Mouse (Mus musculus): ENCODE results near the gene Ptpdc1. TPM values are rescaled to one million over a fixed set of nuclear protein-coding genes. Genes with fewer than 3 reads are reported as not detected.

Gene Ptpdc1
- polyA plus RNA-seq, 1 experiment from 2014 or later = 25.2 TPM

DNA sequence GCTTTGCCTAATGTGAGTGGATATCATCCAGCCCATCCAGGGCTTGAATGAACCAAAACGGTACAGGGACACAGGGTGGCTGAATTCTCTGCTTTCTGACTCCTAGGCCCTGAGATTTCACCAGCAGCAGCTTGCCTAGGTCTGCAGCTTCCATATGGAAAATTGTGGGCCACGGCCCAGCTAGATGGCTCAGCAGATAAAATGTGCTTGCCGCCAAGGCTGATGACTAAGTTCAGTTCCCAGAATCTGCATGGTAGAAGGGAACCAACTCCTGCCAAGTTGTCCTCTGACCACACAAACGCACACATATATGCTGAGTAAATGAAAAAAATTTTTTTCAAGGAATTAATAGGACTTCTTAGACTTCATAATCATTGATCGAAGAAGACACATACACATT lies 77.2 kb downstream of the Ptpdc1 start:
- Histone ChIP-seq H3K4me1 (ENCODE audit: control insufficient read depth, insufficient read depth, low read length) (peaks cover 16% of the 10 kb centered on the region; the same call in 1 of the 2 replicates), H3K27ac (ENCODE audit: low read depth, low read length) (no peak overlapping the region), H3K36me3 (ENCODE audit: control insufficient read depth, insufficient read depth, low read length) (no peaks in the 10 kb centered on the region), H3K9ac (replicated peaks; ENCODE audit: low read depth, low read length) (no peak overlapping the region), H3K27me3 (ENCODE audit: control insufficient read depth, insufficient read depth, low read length) (no peaks in the 10 kb centered on the region), H3K4me2 (ENCODE audit: low read depth, low read length) (no peak overlapping the region), H3K9me3 (ENCODE audit: control insufficient read depth, low read length) (no peaks in the 10 kb centered on the region), H3K4me3 (ENCODE audit: low read depth, low read length) (no peak overlapping the region)
- no peak for ATAC-seq (ENCODE audit: low read depth)
- 92% methylated on average over 5 of the region's 5 CpGs for WGBS

DNA sequence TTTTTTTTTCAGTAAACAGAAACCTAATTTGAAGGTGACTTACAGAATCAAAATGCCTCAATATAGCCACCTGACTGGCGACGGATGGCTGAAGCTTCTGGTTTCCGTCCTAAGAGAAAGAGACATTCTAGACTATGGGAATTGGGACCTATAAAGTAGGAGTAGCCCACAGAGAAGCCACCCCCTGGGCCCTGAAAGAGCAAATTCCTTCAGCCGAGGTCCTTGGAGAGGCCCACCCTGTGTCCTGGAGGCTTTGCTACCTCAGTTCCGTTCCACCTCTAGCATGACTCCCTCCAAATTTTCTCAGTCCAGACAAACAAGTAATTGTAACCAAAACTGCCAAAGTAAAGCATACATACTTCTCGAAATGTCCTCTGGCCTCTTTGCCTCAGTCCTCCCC lies 77.8 kb downstream of the Ptpdc1 start:
- Histone ChIP-seq H3K4me3 (ENCODE audit: low read depth, low read length) (no peak overlapping the region), H3K9ac (replicated peaks; ENCODE audit: low read depth, low read length) (no peak overlapping the region), H3K36me3 (ENCODE audit: control insufficient read depth, insufficient read depth, low read length) (no peaks in the 10 kb centered on the region), H3K4me2 (ENCODE audit: low read depth, low read length) (no peak overlapping the region), H3K9me3 (ENCODE audit: control insufficient read depth, low read length) (no peaks in the 10 kb centered on the region), H3K4me1 (ENCODE audit: control insufficient read depth, insufficient read depth, low read length) (peaks cover 15% of the 10 kb centered on the region; the same call in 1 of the 2 replicates), H3K27me3 (ENCODE audit: control insufficient read depth, insufficient read depth, low read length) (no peaks in the 10 kb centered on the region), H3K27ac (ENCODE audit: low read depth, low read length) (no peak overlapping the region)
- ATAC-seq (ENCODE audit: low read depth) = no peak
- WGBS = 90% methylated on average over 6 of the region's 6 CpGs

DNA sequence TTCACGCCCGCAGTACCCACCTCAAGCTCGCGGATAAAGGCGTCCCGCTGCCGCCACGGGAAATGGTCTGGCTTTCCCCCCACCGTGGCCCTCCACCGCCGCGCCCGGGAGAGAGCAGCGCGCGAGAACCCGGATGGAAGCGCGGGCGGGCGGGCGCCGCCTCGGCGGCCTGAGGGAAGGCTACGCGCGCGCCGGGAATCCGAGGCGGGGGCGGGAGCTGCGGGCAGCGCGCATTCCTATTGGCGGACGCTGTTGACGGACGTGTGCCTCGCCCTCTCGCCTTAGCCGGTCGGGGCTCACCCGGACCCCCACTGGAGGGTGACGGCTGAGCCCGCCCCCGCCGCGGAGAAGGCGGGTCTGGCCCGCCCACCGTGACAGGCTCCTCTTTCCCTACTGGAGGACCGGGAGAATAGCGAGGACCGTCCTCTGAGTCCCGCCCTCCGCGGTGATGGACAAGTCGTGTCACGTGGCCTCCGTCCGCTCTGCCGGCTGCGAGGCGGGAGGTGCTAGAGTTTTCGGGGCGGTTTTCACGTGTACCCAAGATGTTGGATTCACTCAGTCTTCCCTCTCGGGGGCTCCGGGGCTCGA lies 79.0 kb downstream of the Ptpdc1 start:
- H3K27me3 ChIP-seq (ENCODE audit: control insufficient read depth, insufficient read depth, low read length) = no peaks in the 10 kb centered on the region
- WGBS = under 1% methylated on average over 60 of the region's 72 CpGs
- H3K9me3 ChIP-seq (ENCODE audit: control insufficient read depth, low read length) = no peaks in the 10 kb centered on the region
- peak overlapping the region; percentile 99 for H3K9ac ChIP-seq (replicated peaks; ENCODE audit: low read depth, low read length)
- peak overlapping the region; percentile 99 for H3K27ac ChIP-seq (ENCODE audit: low read depth, low read length)
- H3K4me1 ChIP-seq (ENCODE audit: control insufficient read depth, insufficient read depth, low read length) = peaks cover 18% of the 10 kb centered on the region; the same call in 1 of the 2 replicates
- ATAC-seq (ENCODE audit: low read depth) = peak; percentile 98
- peak overlapping the region; percentile 97 for H3K4me3 ChIP-seq (ENCODE audit: low read depth, low read length)
- no peaks in the 10 kb centered on the region for H3K36me3 ChIP-seq (ENCODE audit: control insufficient read depth, insufficient read depth, low read length)
- peak overlapping the region; percentile 47 for H3K4me2 ChIP-seq (ENCODE audit: low read depth, low read length)

DNA sequence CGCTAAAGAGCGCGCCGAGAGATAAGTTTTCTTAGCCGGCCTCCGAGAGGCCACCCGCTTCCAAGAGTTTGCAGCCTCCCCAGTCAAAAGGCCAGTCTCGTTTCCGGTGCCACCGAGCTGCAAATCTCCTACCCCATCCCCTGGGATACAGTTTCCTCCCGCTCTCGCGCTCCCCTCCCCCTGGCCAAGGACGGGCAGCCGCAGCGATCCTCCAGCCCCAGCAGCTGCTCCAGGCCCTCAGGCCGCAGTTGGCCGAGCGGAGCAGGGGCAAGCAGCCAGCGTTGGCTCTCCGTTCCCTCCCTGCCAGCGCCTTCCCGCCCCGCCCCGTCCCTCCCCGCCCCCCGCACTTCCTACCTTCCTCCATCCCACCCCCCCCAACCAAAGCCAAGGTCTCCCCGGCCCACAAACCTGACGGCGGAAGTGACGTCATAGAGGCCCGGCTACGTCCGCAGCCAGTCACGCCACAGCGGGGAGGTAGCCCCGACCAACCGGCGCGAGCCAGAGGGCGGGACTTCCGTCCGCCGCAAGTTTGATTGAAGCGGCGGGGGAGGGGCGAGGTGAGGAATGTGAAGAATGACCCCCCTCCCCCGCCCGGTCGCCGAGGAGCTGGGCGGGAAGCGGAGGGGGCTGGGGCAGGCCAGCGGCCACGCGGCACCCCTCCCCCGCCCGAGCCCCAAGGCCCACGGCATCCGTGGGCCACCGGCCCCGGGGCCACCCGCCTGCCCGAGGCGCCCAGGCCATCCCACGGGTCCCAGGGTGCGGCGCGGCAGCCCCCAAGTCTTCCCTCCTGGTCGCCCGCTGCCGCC lies 79.8 kb downstream of the Ptpdc1 start:
- H3K27ac ChIP-seq (ENCODE audit: low read depth, low read length) = peak overlapping the region; percentile 99
- H3K4me1 ChIP-seq (ENCODE audit: control insufficient read depth, insufficient read depth, low read length) = peaks cover 20% of the 10 kb centered on the region; the same call in 1 of the 2 replicates
- peak overlapping the region; percentile 97 for H3K4me3 ChIP-seq (ENCODE audit: low read depth, low read length)
- no peaks in the 10 kb centered on the region for H3K36me3 ChIP-seq (ENCODE audit: control insufficient read depth, insufficient read depth, low read length)
- WGBS = 0% methylated on average over 55 of the region's 72 CpGs
- peak overlapping the region; percentile 53 for H3K4me2 ChIP-seq (ENCODE audit: low read depth, low read length)
- ATAC-seq (ENCODE audit: low read depth) = peak; percentile 84
- no peaks in the 10 kb centered on the region for H3K9me3 ChIP-seq (ENCODE audit: control insufficient read depth, low read length)
- no peaks in the 10 kb centered on the region for H3K27me3 ChIP-seq (ENCODE audit: control insufficient read depth, insufficient read depth, low read length)
- H3K9ac ChIP-seq (replicated peaks; ENCODE audit: low read depth, low read length) = peak overlapping the region; percentile 99

DNA sequence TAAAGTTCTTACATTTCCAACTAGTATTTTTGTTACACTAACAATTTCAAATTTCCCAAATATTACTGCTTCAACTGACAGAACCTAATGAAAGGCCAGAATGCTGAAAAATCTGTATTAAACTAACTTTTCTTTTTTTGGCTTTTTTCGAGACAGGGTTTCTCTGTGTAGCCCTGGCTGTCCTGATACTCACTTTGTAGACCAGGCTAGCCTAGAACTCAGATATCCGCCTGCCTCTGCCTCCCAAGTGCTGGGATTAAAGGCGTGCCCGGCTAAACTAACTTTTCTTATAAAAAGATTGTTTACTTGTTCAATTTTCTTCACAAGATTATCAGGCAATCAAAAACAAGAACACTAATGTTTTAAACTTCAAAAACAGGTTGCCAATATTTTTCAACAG lies 80.6 kb downstream of the Ptpdc1 start:
- Histone ChIP-seq H3K27ac (ENCODE audit: low read depth, low read length) (0 out of 2 replicates have a peak overlapping the region, but pooled peaks have one; percentile 99), H3K9ac (replicated peaks; ENCODE audit: low read depth, low read length) (no peak overlapping the region; the same call in 1 of the 2 replicates), H3K4me3 (ENCODE audit: low read depth, low read length) (peak overlapping the region; percentile 97), H3K4me2 (ENCODE audit: low read depth, low read length) (peak overlapping the region; percentile 53), H3K4me1 (ENCODE audit: control insufficient read depth, insufficient read depth, low read length) (peaks cover 26% of the 10 kb centered on the region; the same call in 1 of the 2 replicates), H3K9me3 (ENCODE audit: control insufficient read depth, low read length) (no peaks in the 10 kb centered on the region), H3K36me3 (ENCODE audit: control insufficient read depth, insufficient read depth, low read length) (no peaks in the 10 kb centered on the region), H3K27me3 (ENCODE audit: control insufficient read depth, insufficient read depth, low read length) (no peaks in the 10 kb centered on the region)
- 58% methylated on average over 4 of the region's 4 CpGs for WGBS
- ATAC-seq (ENCODE audit: low read depth) = no peak

DNA sequence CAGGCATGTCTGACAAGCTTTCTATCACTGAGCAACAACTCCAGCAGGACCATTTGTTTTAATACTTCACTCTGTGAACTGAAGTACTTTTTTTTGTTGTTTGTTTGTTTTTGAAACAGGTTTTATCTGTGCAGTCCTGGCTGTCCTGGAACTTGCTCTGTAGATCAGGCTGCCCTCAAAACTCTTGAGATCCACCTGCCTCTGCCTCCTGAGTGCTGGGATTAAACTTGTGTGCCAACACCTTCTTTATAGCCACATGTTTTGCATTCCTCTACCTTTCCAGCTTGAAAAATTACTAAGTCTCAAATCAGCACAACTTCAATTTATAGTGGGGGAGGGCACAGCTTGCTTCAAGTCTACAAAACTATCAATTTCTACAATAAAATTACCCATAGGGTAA lies 81.1 kb downstream of the Ptpdc1 start:
- H3K4me3 ChIP-seq (ENCODE audit: low read depth, low read length) = peak overlapping the region; percentile 97; the same call in 1 of the 2 replicates

DNA sequence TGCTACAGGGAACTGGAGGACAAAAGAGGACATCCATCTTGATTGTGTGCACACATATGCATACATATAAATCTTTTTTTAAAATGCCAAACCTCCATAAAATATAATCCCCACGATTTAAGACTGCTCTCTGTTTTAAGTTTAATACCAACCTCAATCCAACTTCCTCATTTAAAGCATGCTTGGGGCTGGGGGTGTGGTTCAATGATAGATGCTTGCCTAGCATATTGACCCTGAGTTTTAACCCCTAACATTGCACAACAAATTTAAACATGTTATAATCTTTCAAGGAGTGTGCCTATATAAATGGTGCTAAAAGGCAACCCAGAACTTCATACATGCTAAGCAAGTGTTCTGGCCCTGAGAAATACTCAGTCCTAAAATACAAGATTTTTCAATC lies 85.0 kb downstream of the Ptpdc1 start:
- Histone ChIP-seq H3K4me3 (ENCODE audit: low read depth, low read length) (no peak overlapping the region), H3K27ac (ENCODE audit: low read depth, low read length) (no peak overlapping the region), H3K9ac (replicated peaks; ENCODE audit: low read depth, low read length) (no peak overlapping the region), H3K4me1 (ENCODE audit: control insufficient read depth, insufficient read depth, low read length) (peaks cover 26% of the 10 kb centered on the region; the same call in 1 of the 2 replicates), H3K27me3 (ENCODE audit: control insufficient read depth, insufficient read depth, low read length) (no peaks in the 10 kb centered on the region), H3K9me3 (ENCODE audit: control insufficient read depth, low read length) (no peaks in the 10 kb centered on the region), H3K4me2 (ENCODE audit: low read depth, low read length) (no peak overlapping the region), H3K36me3 (ENCODE audit: control insufficient read depth, insufficient read depth, low read length) (no peaks in the 10 kb centered on the region)
- no peak for ATAC-seq (ENCODE audit: low read depth)
- 26% methylated on average over 1 of the region's 1 CpGs for WGBS

More for the DNA sequence above, 81.1 kb downstream of the Ptpdc1 start:
- no peak for ATAC-seq (ENCODE audit: low read depth)
- H3K9ac ChIP-seq (replicated peaks; ENCODE audit: low read depth, low read length) = no peak overlapping the region
- H3K27ac ChIP-seq (ENCODE audit: low read depth, low read length) = no peak overlapping the region
- H3K36me3 ChIP-seq (ENCODE audit: control insufficient read depth, insufficient read depth, low read length) = no peaks in the 10 kb centered on the region
- peak overlapping the region; percentile 53 for H3K4me2 ChIP-seq (ENCODE audit: low read depth, low read length)
- peaks cover 26% of the 10 kb centered on the region; the same call in 1 of the 2 replicates for H3K4me1 ChIP-seq (ENCODE audit: control insufficient read depth, insufficient read depth, low read length)
- no peaks in the 10 kb centered on the region for H3K27me3 ChIP-seq (ENCODE audit: control insufficient read depth, insufficient read depth, low read length)
- H3K9me3 ChIP-seq (ENCODE audit: control insufficient read depth, low read length) = no peaks in the 10 kb centered on the region

DNA sequence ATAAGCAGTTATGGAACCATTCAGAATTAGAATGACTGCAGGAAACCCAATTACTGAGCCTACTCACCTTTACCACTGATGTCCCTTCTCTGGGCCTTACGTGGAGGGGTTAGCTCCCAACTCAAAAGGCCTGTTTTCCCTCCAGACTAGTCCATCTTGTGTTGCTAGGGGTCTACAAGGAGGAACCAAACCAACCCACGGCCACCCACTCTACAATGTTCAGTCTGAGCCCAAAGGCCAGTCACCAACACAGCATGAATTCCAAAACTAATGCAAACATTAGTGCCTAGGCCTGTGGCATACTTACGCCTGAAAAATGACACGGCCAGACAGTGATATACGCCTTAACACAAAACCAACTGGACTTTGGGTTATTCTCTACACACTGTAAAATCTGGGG lies 92.0 kb downstream of the Ptpdc1 start:
- no peak overlapping the region for H3K9ac ChIP-seq (replicated peaks; ENCODE audit: low read depth, low read length)
- WGBS = 89% methylated on average over 5 of the region's 5 CpGs
- no peak for ATAC-seq (ENCODE audit: low read depth)
- no peak overlapping the region for H3K4me2 ChIP-seq (ENCODE audit: low read depth, low read length)
- no peak overlapping the region for H3K4me3 ChIP-seq (ENCODE audit: low read depth, low read length)
- H3K27me3 ChIP-seq (ENCODE audit: control insufficient read depth, insufficient read depth, low read length) = no peaks in the 10 kb centered on the region
- no peaks in the 10 kb centered on the region for H3K36me3 ChIP-seq (ENCODE audit: control insufficient read depth, insufficient read depth, low read length)
- H3K27ac ChIP-seq (ENCODE audit: low read depth, low read length) = no peak overlapping the region
- H3K4me1 ChIP-seq (ENCODE audit: control insufficient read depth, insufficient read depth, low read length) = no peaks in the 10 kb centered on the region
- no peaks in the 10 kb centered on the region for H3K9me3 ChIP-seq (ENCODE audit: control insufficient read depth, low read length)

DNA sequence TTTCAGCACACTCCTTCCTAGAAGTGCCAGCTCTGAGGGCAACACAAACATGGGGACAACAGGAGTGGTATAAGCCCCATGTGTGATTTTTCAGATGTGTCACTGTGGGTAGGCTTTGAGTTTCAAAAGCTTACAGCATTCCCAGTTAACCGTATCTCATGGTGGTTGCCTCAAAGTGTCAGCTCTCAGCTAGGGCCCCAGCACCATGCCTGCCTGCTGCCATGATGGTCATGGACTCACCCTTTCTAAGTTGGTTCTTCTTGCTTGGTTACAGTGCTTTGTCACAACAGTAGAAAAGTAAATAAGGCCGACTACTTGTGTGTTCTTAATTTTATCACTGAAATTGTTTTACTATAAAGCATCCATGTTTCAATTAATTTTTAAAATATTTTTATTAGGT lies 94.0 kb downstream of the Ptpdc1 start:
- no peak overlapping the region for H3K27ac ChIP-seq (ENCODE audit: low read depth, low read length)
- H3K36me3 ChIP-seq (ENCODE audit: control insufficient read depth, insufficient read depth, low read length) = no peaks in the 10 kb centered on the region
- no peaks in the 10 kb centered on the region for H3K4me1 ChIP-seq (ENCODE audit: control insufficient read depth, insufficient read depth, low read length)
- ATAC-seq (ENCODE audit: low read depth) = no peak
- no peaks in the 10 kb centered on the region for H3K9me3 ChIP-seq (ENCODE audit: control insufficient read depth, low read length)
- no peaks in the 10 kb centered on the region for H3K27me3 ChIP-seq (ENCODE audit: control insufficient read depth, insufficient read depth, low read length)
- no peak overlapping the region for H3K4me2 ChIP-seq (ENCODE audit: low read depth, low read length)
- 83% methylated on average over 2 of the region's 2 CpGs for WGBS
- no peak overlapping the region for H3K9ac ChIP-seq (replicated peaks; ENCODE audit: low read depth, low read length)
- H3K4me3 ChIP-seq (ENCODE audit: low read depth, low read length) = no peak overlapping the region

Measured in neural tube, embryonic 14.5 days (tissue).